Mouse (Mus musculus) kidney, postnatal 25 days (tissue): ENCODE results near the gene Gm9573.

Experiments
- DNase-seq, 2 experiments: peaks; one replicate each; pipeline ENCODE4 v3.0.0; 2021; ENCODE audit warnings: mixed read lengths in 2 of 2

Gene Gm9573

GRCm38 (mm10) chr17:35626537-35626936 is at the start of gene Gm9573:
TSS of gene Gm9573 (minus strand) at chr17:35626637.
- DNase-seq: no peak

DNA sequence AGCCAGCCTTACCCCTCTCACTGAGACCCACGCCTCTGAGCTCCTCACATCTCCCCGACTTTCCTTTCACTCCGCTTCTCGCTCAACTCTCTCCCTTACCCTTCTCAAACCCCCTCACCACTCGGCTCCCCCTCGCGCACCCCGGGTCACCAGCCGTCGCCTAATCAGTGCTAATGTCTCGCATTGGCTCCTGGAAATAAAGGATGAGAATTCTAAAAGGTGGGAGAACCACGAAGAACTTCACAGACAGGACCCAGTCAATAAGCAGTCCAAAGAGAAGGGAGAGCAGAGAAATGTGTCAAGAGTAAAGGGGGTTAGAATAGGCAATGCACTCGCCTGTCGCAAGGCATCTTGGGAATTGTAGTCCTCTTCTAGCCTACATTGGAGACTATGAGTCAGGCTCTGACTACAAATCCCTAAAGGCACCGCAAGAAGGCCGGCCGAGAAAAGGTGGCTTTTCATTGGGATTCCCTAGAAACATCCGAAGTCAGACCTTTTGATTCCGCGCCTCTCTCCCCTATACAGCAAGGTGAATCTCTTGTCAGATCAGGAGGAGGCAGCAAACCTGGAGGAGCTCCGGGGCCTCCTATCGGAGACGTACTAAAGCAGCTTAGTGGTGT is 47.1 kb upstream of the Gm9573 start, which contains the start of gene Gtf2h4:
TSS of gene Gtf2h4 (minus strand) at position 324 of the 620 bp plus-strand sequence.
- peak; percentile 93 to 96 for DNase-seq

DNA sequence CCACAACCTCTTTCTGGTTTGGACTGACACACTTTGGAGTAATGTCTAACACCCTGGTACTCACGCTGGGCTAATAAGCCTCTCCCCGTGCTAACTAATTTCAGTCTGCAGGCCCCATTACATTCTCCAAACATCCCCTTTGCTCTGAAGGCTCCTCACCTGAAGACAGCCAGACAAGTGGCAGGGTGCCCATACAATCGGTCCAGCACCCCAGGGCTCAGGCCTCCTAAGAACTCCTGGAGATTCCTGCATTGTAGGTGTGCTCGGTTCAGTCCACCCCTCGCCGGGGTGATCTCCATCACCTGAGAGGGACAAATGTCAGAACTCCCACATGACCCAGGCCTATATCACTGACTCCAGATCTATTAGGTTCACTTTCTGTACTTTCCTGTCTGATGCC is 46.1 kb upstream of the Gm9573 start:
- peak in 1 of 2 experiments; percentile 29 for DNase-seq

DNA sequence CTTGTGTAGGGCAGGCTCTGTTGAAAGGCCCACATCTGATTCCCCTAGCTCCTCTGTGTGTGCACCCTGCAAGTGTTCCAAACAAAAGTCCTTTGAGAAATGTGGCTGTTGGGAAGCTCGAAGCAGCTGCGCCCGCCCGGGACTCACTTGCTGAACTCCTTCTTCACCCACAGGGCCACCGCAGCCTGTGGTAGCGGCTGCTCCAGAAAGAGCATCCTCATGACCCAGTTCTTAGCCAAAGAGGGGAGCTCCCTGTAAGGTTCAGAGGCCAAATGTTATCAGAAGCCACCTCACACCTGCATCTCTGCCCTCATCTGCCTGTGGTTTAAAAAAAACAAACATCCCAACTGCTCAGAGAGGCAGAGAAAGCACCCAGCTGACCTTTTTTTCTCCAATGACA is 45.4 kb upstream of the Gm9573 start:
- no peak for DNase-seq

DNA sequence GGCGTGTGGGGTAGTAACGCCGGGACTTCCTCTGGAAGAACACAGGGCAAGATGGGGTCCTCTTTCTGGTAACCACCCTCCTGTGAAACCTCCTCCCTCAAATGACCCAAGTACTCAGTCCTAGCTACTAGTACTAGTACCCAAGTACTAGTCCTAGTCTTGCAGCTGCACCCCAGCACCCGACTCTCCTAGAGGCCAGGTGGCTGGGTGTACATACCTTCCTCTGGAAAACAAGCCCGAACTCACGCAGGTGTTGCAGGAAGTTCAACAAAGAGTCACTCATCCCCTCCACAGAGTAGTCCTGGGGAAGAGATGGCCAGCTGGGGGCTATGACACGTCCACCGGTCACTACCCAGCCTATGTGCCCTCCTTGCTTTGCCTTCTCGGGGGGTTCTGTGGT is 43.3 kb upstream of the Gm9573 start:
- no peak for DNase-seq

GRCm38 (mm10) chr17:35667334-35668065 is 41.1 kb upstream of the Gm9573 start, which contains the start of gene Vars2:
TSS of gene Vars2 (minus strand) at chr17:35667592.
- peak; percentile 97 for DNase-seq

DNA sequence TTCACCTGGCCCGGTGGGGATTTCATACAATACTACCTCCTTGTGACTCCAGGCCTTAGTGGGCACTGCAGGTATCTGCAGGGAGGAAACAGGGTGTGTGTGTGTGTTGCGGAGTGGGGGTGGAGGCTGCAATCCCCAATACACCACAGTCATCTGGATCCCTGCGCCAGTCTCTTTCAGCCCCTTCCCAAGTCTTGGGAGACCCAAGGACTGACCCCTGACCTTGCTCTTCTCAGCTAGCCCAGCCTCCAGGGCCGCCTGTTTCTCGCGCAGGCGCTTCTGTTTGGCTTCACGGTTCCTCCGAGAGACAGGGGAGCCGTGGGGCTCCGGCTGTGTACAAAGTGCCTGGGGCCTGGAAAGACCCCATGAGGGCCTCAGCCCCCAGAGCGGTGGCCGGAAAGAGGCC is 40.4 kb upstream of the Gm9573 start:
- DNase-seq: peak in 1 of 2 experiments; percentile 55

DNA sequence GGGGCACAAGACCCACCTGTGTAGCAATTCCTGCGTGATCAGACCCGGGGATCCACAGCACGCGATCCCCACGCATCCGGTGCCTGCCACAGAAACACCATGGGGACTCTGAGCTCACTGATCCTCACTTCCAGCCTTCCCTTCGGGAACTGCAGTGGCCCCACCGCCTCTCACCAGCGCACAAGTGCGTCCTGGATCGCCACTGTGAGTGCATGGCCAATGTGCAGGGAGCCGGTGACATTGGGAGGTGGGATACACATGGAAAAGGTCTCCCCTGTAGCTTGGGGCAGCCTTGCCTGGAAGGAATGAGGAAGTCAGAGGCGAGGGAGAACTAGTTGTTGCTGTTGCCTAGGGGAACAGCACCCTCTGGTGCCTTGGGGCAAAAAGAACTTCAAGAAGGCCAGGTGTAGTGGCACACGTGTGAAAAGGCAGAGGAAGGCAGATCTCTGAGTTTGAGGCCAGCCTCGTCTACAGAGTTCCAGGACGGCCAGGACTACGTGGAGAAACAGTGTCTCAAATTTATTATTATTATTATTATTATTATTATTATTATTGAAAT is 39.6 kb upstream of the Gm9573 start:
- DNase-seq: peak; percentile 45 to 74

- DNase-seq: no peak
Measured at GRCm38 (mm10) chr17:35653086-35653485, 26.6 kb upstream of the Gm9573 start.

GRCm38 (mm10) chr17:35649429-35649828 is 23.0 kb upstream of the Gm9573 start:
- peak in 1 of 2 experiments; percentile 71 for DNase-seq

GRCm38 (mm10) chr17:35643609-35644236 is 17.3 kb upstream of the Gm9573 start, which contains the start of gene Mucl3:
TSS of gene Mucl3 (minus strand) at chr17:35643695.
- DNase-seq: peak in 1 of 2 experiments; percentile 53

DNA sequence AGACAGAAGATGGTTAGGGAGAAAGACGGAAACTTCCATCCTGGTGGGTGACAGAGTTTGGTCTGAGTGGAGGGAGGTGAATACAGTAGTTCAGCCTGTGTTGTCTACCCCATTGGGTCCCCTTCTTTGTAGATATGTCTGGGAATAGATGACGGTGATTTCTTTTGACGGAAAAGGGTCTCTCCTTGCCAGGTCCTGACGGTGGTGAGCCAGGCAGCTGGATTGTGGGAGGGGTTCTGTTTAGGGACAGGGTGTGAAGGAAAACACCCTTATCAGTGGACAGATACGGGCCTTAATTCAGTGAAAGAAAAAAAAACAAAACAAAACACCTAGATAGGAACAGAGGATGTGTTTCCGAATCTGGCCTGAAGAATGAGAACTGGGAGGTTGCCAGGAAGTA is 12.9 kb upstream of the Gm9573 start:
- no peak for DNase-seq

GRCm38 (mm10) chr17:35638475-35639190 is 12.2 kb upstream of the Gm9573 start:
- DNase-seq: peak; percentile 60 to 74

GRCm38 (mm10) chr17:35636363-35636762 is 9.9 kb upstream of the Gm9573 start:
- DNase-seq: peak in 1 of 2 experiments; percentile 43

GRCm38 (mm10) chr17:35635699-35636111 is 9.3 kb upstream of the Gm9573 start:
- DNase-seq: peak; percentile 61 to 84

- DNase-seq: no peak
Measured at GRCm38 (mm10) chr17:35635202-35635601, 8.8 kb upstream of the Gm9573 start.

- peak; percentile 56 to 77 for DNase-seq
Measured at GRCm38 (mm10) chr17:35633992-35634391, 7.6 kb upstream of the Gm9573 start.

- no peak for DNase-seq
Measured at GRCm38 (mm10) chr17:35617127-35617526, 9.3 kb downstream of the Gm9573 start.

DNA sequence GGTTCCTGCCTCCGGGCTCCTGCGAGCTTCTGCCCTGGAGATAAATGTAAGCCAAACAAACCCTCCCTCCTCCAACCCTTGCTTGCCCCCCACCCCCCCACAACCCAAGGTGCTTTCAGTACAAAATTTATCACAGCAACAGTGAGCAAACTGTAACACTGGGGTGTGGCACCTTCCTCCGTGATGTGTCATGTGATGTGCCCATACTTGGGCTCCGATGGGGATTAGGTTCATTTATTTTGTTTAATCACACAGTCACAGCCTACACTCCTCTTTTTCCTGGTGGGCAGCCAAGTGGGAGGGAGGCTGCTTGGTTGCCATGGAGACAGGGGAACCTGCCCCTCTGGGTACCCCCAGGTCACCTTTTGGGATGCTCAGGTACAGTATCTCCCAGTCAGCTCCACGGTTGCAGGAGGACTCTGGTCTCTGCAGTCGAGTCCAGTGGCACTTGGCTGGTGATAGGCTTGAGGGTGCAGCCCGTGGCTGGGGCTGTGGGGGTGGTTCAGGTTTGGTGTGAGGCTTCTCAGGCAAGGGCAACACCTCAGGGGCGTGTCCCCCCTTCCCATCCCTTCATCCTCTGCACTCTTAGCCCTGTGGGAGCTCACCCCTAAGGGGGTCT is 24.6 kb downstream of the Gm9573 start:
- DNase-seq: no peak

GRCm38 (mm10) chr17:35601249-35601648 is 25.2 kb downstream of the Gm9573 start, which contains the start of gene Sfta2:
TSS of gene Sfta2 (plus strand) at chr17:35601549.
- DNase-seq: no peak

DNA sequence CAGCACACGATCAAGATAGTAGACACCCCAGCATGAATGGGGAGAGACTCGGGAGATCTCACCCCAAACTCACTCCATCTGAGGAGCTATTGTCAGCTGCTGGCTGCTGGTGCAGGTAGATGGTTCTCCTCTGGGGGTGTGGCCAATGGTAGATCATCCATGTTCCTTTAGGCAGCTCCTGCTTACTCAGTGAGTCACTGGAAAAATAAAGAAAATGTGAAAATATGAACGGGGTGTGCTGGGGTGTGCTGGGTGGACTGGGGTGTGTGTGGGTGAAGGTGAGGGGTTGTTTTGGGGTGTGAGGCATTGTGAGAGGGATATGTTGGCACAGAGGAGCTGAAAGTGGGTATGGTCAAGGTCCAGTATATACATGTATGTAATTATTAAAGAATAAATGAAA is 29.0 kb downstream of the Gm9573 start:
- no peak for DNase-seq

DNA sequence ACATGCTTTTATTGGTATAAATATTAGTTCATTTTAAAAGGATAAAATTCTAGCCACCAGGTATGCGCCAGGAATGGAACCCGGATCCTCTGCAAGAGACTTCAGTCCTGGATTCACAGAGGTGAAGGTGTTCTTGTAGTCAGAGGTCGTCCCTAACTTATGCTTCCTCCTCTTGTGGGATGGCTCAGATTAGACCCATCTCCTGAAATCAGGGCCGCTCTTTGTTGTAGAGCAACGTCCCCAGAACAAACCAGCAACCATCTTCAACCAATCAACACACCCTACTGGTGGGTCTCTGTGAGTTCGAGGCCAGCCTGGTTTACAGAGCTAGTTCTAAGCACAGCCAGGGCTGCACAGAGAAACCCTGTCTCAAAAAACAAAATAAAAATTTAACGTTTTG is 32.0 kb downstream of the Gm9573 start:
- DNase-seq: no peak
